Mouse (Mus musculus) MEL (cell line): Measurements from ENCODE around the gene Mark1. TPM values are rescaled to one million over a fixed set of nuclear protein-coding genes. Genes with fewer than 3 reads are reported as not detected.

Experiments
- DNase-seq: peaks from one replicate; pipeline ENCODE4 v3.0.0; 2011; ENCODE audit warnings: low read depth, low spot score
- H3K27ac ChIP-seq: 2 replicates; pipeline ENCODE4 v1.5.1; 2012; ENCODE audit warnings: low read depth, mild to moderate bottlenecking, control low read depth, low read length, moderate library complexity; ENCODE audit not compliant: control insufficient read depth
- H3K27me3 ChIP-seq, 2 experiments: fragments of 150-350 bp in 1 of 2; sonication (generic) in 1 of 2; 2 replicates each; pipeline ENCODE4 v1.6.1; 2012; ENCODE audit warnings: low read length in 2 of 2, mild to moderate bottlenecking in 2 of 2, improper control_type of control experiment in 1 of 2, moderate library complexity in 1 of 2; ENCODE audit not compliant: insufficient read depth in 2 of 2, control insufficient read depth in 1 of 2
- H3K36me3 ChIP-seq, 2 experiments: 2 replicates each; pipeline ENCODE4 v1.6.1; 2012 to 2014; ENCODE audit warnings: low read length in 2 of 2, improper control_type of control experiment in 1 of 2, inconsistent platforms in 1 of 2, mild to moderate bottlenecking in 1 of 2; ENCODE audit not compliant: insufficient read depth in 2 of 2, control insufficient read depth in 1 of 2
- H3K4me1 ChIP-seq, 2 experiments: fragments of 150-350 bp in 1 of 2; sonication (generic) in 1 of 2; 2 replicates each; pipeline ENCODE4 v1.6.1; 2012; ENCODE audit warnings: low read length in 2 of 2, improper control_type of control experiment in 1 of 2, mild to moderate bottlenecking in 1 of 2; ENCODE audit not compliant: insufficient read depth in 2 of 2, control insufficient read depth in 1 of 2
- H3K4me3 ChIP-seq, 2 experiments: fragments of 150-350 bp in 1 of 2; sonication (generic) in 1 of 2; 2 replicates each; pipeline ENCODE4 v1.5.1; 2012; ENCODE audit warnings: low read depth in 2 of 2, low read length in 2 of 2, mild to moderate bottlenecking in 2 of 2, moderate library complexity in 2 of 2, control low read depth in 1 of 2, improper control_type of control experiment in 1 of 2; ENCODE audit not compliant: control insufficient read depth in 1 of 2, insufficient read depth in 1 of 2
- H3K79me2 ChIP-seq: 2 replicates; pipeline ENCODE4 v1.6.1; 2012; ENCODE audit warnings: mild to moderate bottlenecking, low read length, moderate library complexity; ENCODE audit not compliant: control insufficient read depth, poor library complexity, insufficient read depth
- H3K9ac ChIP-seq: 2 replicates; pipeline ENCODE4 v1.6.1; 2012; ENCODE audit warnings: low read depth, mild to moderate bottlenecking, control low read depth, low read length, moderate library complexity; ENCODE audit not compliant: control insufficient read depth, poor library complexity, severe bottlenecking
- H3K9me3 ChIP-seq: fragments of 150-350 bp; sonication (generic); replicated peaks from 2 replicates; pipeline ENCODE4 v1.6.1; 2012; ENCODE audit warnings: mild to moderate bottlenecking, low read length, improper control_type of control experiment, moderate library complexity; ENCODE audit not compliant: insufficient read depth
- BHLHE40 ChIP-seq: IDR thresholded peaks from 2 replicates; pipeline ENCODE4 v1.6.1; 2012; ENCODE audit warnings: low read depth, mild to moderate bottlenecking, inconsistent platforms, low read length, improper control_type of control experiment, borderline replicate concordance
- CHD1 ChIP-seq: IDR thresholded peaks from 2 replicates; pipeline ENCODE4 v1.6.1; 2012; ENCODE audit warnings: low read depth, mild to moderate bottlenecking, inconsistent platforms, low read length, improper control_type of control experiment
- CTCF ChIP-seq, 3 experiments: IDR thresholded peaks in 2 of 3; conservative IDR thresholded peaks in 1 of 3; 2 replicates each; pipeline ENCODE4 v1.5.1; 2011 to 2012; ENCODE audit warnings: low read length in 3 of 3, low read depth in 2 of 3, mild to moderate bottlenecking in 2 of 3, improper control_type of control experiment in 1 of 3, inconsistent platforms in 1 of 3, mixed read lengths in 1 of 3, moderate library complexity in 1 of 3; ENCODE audit not compliant: control insufficient read depth in 1 of 3, insufficient read depth in 1 of 3, poor library complexity in 1 of 3, severe bottlenecking in 1 of 3
- E2F4 ChIP-seq: IDR thresholded peaks from 2 replicates; pipeline ENCODE4 v1.6.1; 2011; ENCODE audit warnings: low read depth, low read length, improper control_type of control experiment, borderline replicate concordance
- ELF1 ChIP-seq: IDR thresholded peaks from 2 replicates; pipeline ENCODE4 v1.6.1; 2014; ENCODE audit warnings: low read depth, mild to moderate bottlenecking, inconsistent platforms, low read length, improper control_type of control experiment, moderate library complexity
- ETS1 ChIP-seq: IDR thresholded peaks from 2 replicates; pipeline ENCODE4 v1.6.1; 2012; ENCODE audit warnings: low read depth, mild to moderate bottlenecking, inconsistent platforms, low read length, improper control_type of control experiment, moderate library complexity
- GABPA ChIP-seq: IDR thresholded peaks from 2 replicates; pipeline ENCODE4 v1.6.1; 2012; ENCODE audit warnings: low read depth, mild to moderate bottlenecking, inconsistent platforms, low read length, improper control_type of control experiment, moderate library complexity
- GATA1 ChIP-seq: IDR thresholded peaks from 2 replicates; pipeline ENCODE4 v1.6.1; 2011; ENCODE audit warnings: low read depth, low read length, improper control_type of control experiment
- JUND ChIP-seq: IDR thresholded peaks from 2 replicates; pipeline ENCODE4 v1.6.1; 2011; ENCODE audit warnings: low read depth, mild to moderate bottlenecking, improper control_type of control experiment, low read length
- KAT2A ChIP-seq: conservative IDR thresholded peaks from 2 replicates; pipeline ENCODE4 v1.6.1; 2012; ENCODE audit warnings: low read depth, low read length, improper control_type of control experiment, inconsistent platforms
- MAX ChIP-seq: IDR thresholded peaks from 2 replicates; pipeline ENCODE4 v1.6.1; 2011; ENCODE audit warnings: low read length, improper control_type of control experiment
- MAZ ChIP-seq: IDR thresholded peaks from 2 replicates; pipeline ENCODE4 v1.6.1; 2012; ENCODE audit warnings: low read depth, mild to moderate bottlenecking, inconsistent platforms, low read length, improper control_type of control experiment
- MEF2A ChIP-seq: IDR thresholded peaks from 2 replicates; pipeline ENCODE4 v1.6.1; 2014; ENCODE audit warnings: low read depth, mild to moderate bottlenecking, inconsistent platforms, low read length, improper control_type of control experiment; ENCODE audit not compliant: poor library complexity, insufficient replicate concordance, severe bottlenecking; ENCODE audit errors: extremely low read depth
- MXI1 ChIP-seq: IDR thresholded peaks from 2 replicates; pipeline ENCODE4 v1.6.1; 2011; ENCODE audit warnings: mild to moderate bottlenecking, low read depth, low read length, improper control_type of control experiment
- POLR2AphosphoS2 ChIP-seq: IDR thresholded peaks from 2 replicates; pipeline ENCODE4 v1.6.1; 2011; ENCODE audit warnings: low read length, improper control_type of control experiment
- RAD21 ChIP-seq: IDR thresholded peaks from 2 replicates; pipeline ENCODE4 v1.6.1; 2011; ENCODE audit warnings: mild to moderate bottlenecking, low read depth, low read length, improper control_type of control experiment
- RCOR1 ChIP-seq: IDR thresholded peaks from 2 replicates; pipeline ENCODE4 v1.6.1; 2012; ENCODE audit warnings: low read depth, mild to moderate bottlenecking, inconsistent platforms, low read length, improper control_type of control experiment
- SIN3A ChIP-seq: IDR thresholded peaks from 2 replicates; pipeline ENCODE4 v1.6.1; 2012; ENCODE audit warnings: low read length, improper control_type of control experiment, inconsistent platforms
- TCF12 ChIP-seq: IDR thresholded peaks from 2 replicates; pipeline ENCODE4 v1.6.1; 2014; ENCODE audit warnings: low read depth, mild to moderate bottlenecking, inconsistent platforms, low read length, improper control_type of control experiment, moderate library complexity
- UBTF ChIP-seq: IDR thresholded peaks from 2 replicates; pipeline ENCODE4 v1.6.1; 2012; ENCODE audit warnings: low read depth, mild to moderate bottlenecking, inconsistent platforms, low read length, improper control_type of control experiment, moderate library complexity, borderline replicate concordance; ENCODE audit not compliant: insufficient read depth
- USF1 ChIP-seq: IDR thresholded peaks from 2 replicates; pipeline ENCODE4 v1.6.1; 2014; ENCODE audit warnings: low read depth, mild to moderate bottlenecking, inconsistent platforms, low read length, improper control_type of control experiment, moderate library complexity
- USF2 ChIP-seq, 2 experiments: IDR thresholded peaks; 2 replicates each; pipeline ENCODE4 v1.6.1; 2011 to 2012; ENCODE audit warnings: improper control_type of control experiment in 2 of 2, low read length in 2 of 2, borderline replicate concordance in 1 of 2, inconsistent platforms in 1 of 2, low read depth in 1 of 2, mild to moderate bottlenecking in 1 of 2; ENCODE audit not compliant: insufficient read depth in 1 of 2
- ZC3H11A ChIP-seq: IDR thresholded peaks from 2 replicates; pipeline ENCODE4 v1.6.1; 2012; ENCODE audit warnings: low read depth, mild to moderate bottlenecking, inconsistent platforms, low read length, improper control_type of control experiment
- ZKSCAN1 ChIP-seq: IDR thresholded peaks from 2 replicates; pipeline ENCODE4 v1.6.1; 2012; ENCODE audit warnings: low read depth, mild to moderate bottlenecking, inconsistent platforms, low read length, improper control_type of control experiment, moderate library complexity
- polyA plus RNA-seq, 2 experiments: library from polyadenylated mRNA; stranded (reverse) in 1 of 2; unstranded in 1 of 2; fragments of >175 nt in 1 of 2; fragments of >200 nt in 1 of 2; gene quantifications; 2 replicates each; pipeline versions ENCODE4 v1.2.1 to v1.2.4; 2012; ENCODE audit warnings: low replicate concordance in 2 of 2, low read depth in 1 of 2; ENCODE audit not compliant: insufficient read length in 2 of 2, insufficient read depth in 1 of 2, missing spikeins in 1 of 2
- total RNA-seq: library from RNA; depleted of rRNA; stranded (reverse); fragments of 300-350 nt; gene quantifications from 2 replicates; pipeline ENCODE4 v1.2.3, GENCODE M21; 2012

Mark1 gene
- total and polyA plus RNA-seq, 3 experiments: not detected

GRCm38 (mm10) chr1:184995335-184995734 is 4.0 kb downstream of the Mark1 start:
- Histone ChIP-seq H3K4me3 (no peak overlapping the region), H3K9ac (no peak overlapping the region), H3K27me3 (no peaks in the 10 kb centered on the region; a peak in 1 of 4 replicates), H3K27ac (no peak overlapping the region), H3K36me3 (no peaks in the 10 kb centered on the region), H3K79me2 (no peaks in the 10 kb centered on the region), H3K4me1 (no peaks in the 10 kb centered on the region), H3K9me3 (no peaks in the 10 kb centered on the region; the same call in 1 of the 2 replicates)
- DNase-seq: no peak
- no peak for TF ChIP-seq MXI1
- no peak for TF ChIP-seq ZC3H11A
- no peak for TF ChIP-seq SIN3A
- no peak for TF ChIP-seq CTCF (IDR thresholded peaks at IDR 0.05 in 2 of 3, conservative IDR thresholded peaks at IDR 0.05 in 1 of 3; ENCODE audit: control insufficient read depth in 1 of 3, insufficient read depth in 1 of 3, low read depth in 2 of 3, low read length in 3 of 3, poor library complexity in 1 of 3, severe bottlenecking in 1 of 3)
- no peak for TF ChIP-seq RAD21
- no peak for TF ChIP-seq CHD1

DNA sequence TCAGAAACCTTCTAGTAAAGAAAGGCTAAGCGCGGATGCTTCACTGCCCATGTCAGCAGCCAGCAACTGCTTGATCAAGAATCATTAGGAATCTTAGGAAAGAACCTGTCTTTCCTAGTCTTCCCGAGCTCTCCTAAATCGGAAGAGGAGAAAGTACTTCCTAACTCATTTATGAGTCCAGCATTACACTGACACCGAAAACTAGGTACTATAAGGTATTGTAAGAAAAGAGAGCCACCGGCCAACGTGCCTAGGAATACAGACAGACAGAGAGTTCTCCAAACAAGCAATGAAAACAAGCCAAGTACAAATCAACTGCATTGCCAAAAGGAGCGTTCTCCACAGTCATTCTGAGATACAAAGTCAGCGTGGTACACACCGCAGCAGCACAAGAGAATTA is 8.2 kb downstream of the Mark1 start:
- H3K9ac ChIP-seq: no peak overlapping the region
- no peaks in the 10 kb centered on the region for H3K4me1 ChIP-seq
- no peak overlapping the region for H3K27ac ChIP-seq
- no peaks in the 10 kb centered on the region for H3K79me2 ChIP-seq
- H3K9me3 ChIP-seq: no peaks in the 10 kb centered on the region; the same call in 1 of the 2 replicates
- H3K27me3 ChIP-seq: no peaks in the 10 kb centered on the region; a peak in 1 of 4 replicates
- no peak overlapping the region for H3K4me3 ChIP-seq
- no peak for DNase-seq
- TF ChIP-seq KAT2A (no peak), UBTF (no peak), MEF2A (no peak), ELF1 (no peak), GATA1 (no peak), MAX (no peak), BHLHE40 (no peak), ZKSCAN1 (no peak), GABPA (no peak), POLR2AphosphoS2 (no peak), MAZ (no peak), USF2 (IDR thresholded peaks at IDR 0.05; ENCODE audit: borderline replicate concordance in 1 of 2, insufficient read depth in 1 of 2, low read depth in 1 of 2, low read length in 2 of 2) (no peak), RCOR1 (no peak), JUND (no peak), USF1 (no peak), E2F4 (no peak), TCF12 (no peak), SIN3A (no peak), ETS1 (no peak), ZC3H11A (no peak)
- H3K36me3 ChIP-seq: no peaks in the 10 kb centered on the region
